Mouse (Mus musculus): ENCODE measurements around the gene Cfhr2. TPM values are rescaled to one million over a fixed set of nuclear protein-coding genes. Genes with fewer than 3 reads are reported as not detected.

The Cfhr2 gene
- polyA plus RNA-seq, 1 experiment from 2014 or later: not detected

Other genes with a start within 250 kb of the Cfhr2 start
- gene Gm4788, start 77.5 kb downstream of the Cfhr2 start, polyA plus RNA-seq (2014; fragmentation: Nextera tagmentation; extraction: Ambion mirVana): not detected in 2 replicates

Measured in limb, embryonic 11.5 days (tissue).